Mouse (Mus musculus) gastrocnemius, postnatal 4 days (tissue): ENCODE results near the gene Dysf. TPM values are rescaled to one million over a fixed set of nuclear protein-coding genes. Genes with fewer than 3 reads are reported as not detected.

Experiments
- DNase-seq, 2 experiments: peaks; one replicate each; pipeline ENCODE4 v3.0.0; 2021 to 2022; ENCODE audit warnings: low spot score in 2 of 2, mixed read lengths in 2 of 2
- total RNA-seq, 2 experiments: library from RNA; stranded (reverse); gene quantifications; 2 replicates each; pipeline ENCODE4 v1.2.3; 2021

Gene Dysf
- total RNA-seq, 2 experiments from 2014 or later, result 113 to 130 TPM

- no peak for DNase-seq
These were observed 97.7 kb downstream of the Dysf start for GRCm38 (mm10) chr6:84106082-84106481.

DNA sequence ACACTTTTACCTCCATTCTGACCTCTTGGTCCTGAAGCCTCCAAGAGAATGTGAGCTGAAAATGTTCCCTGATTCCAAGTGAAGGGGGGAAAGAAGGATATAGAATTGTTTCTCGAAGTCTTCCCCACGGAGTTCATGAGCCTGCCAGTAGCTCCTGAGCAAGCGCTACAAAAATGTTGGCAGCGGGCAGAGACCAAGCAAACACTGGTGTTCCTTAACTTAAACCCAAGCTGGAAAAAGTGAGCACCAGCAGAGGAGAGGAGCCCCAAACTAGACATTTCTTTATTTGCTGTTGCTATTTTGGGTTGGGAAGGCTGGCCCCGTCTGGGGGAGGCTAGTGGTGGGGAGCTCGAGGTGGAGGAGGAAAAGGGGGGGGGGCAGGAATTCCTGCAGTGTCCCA is 102.0 kb downstream of the Dysf start:
- DNase-seq, result no peak

DNA sequence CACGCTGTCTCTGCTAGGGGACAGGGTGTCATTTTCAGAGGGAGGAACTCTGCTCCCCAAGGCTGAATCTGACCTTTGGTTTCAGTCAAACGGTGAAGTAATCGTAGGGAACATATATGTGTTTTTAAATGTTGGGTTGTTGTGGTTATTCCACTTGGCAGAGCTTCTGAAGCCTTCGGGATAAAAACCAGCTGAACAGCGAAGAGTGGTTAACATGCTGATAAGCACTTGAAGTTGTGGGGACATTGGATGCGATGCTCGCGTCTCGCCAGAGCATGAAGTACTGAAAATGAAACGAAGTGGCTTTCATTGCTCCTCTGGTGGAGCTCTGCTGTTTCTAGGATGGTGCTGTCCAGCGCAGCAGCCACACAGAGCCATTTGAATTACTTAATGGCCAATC is 102.7 kb downstream of the Dysf start:
- no peak for DNase-seq

- peak in 1 of 2 experiments; percentile 42 for DNase-seq
These were observed 111.5 kb downstream of the Dysf start for GRCm38 (mm10) chr6:84119731-84120530.

DNA sequence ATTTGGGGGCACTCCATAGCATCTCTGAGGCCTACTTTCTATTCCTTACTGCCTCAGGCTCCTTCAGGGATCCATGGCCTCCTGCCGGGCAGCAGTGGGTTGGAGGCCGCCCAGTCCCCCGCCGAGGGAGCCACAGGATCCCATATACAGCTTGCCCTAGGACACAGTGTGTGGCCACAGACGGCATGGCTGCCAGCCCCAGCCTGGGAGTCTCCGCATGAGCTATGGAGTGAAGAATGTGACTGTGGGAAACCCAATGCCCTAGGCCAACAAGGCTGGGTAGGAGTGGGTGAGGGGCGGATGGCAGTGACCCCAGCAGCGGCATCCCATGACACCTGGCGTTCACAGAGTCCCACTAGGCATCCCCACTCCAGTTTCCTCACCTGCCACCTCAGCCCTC is 116.2 kb downstream of the Dysf start:
- DNase-seq, result no peak

DNA sequence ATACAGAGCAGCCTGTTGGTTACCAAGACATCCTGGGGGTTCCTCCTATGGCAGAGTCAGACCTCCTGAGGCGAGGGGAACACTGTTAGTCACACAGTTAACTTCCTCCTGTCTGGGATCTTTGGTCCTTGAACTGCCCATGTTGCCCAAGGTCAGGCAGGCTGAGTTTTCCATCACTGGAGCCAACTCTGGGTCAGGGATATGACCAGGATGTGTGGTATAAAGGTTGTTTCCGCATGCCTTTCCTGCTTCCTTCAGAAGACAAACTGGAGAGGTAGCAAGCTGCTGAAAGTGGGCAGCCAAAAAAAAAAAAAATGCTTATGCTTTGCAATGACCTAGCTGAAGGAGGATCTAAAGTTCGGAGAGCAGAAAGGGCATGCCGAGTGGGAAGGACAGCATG is 116.7 kb downstream of the Dysf start:
- no peak for DNase-seq

GRCm38 (mm10) chr6:84128229-84128628 is 119.8 kb downstream of the Dysf start:
- no peak for DNase-seq

DNA sequence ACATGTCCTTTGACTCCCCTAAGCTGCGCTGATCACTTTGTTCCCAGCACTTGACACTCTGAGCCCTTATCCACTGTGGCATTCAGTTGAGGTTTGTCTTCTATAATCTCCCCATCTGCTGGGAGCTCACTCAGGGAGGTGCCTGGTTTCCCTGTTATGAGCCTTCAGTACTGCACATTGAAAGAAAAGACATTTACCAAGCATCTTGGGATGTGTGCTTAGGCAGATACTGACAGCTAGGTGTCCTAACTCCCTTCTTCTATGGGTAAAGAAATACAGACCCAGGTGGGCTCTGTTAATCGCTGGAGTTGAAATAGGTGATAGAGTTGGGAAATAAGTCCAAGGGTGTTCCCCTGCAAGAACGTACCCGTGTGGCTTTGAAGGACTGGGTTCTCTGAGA is 122.5 kb downstream of the Dysf start:
- DNase-seq, result no peak

GRCm38 (mm10) chr6:84131539-84131938 is 123.1 kb downstream of the Dysf start:
- DNase-seq, result no peak

DNA sequence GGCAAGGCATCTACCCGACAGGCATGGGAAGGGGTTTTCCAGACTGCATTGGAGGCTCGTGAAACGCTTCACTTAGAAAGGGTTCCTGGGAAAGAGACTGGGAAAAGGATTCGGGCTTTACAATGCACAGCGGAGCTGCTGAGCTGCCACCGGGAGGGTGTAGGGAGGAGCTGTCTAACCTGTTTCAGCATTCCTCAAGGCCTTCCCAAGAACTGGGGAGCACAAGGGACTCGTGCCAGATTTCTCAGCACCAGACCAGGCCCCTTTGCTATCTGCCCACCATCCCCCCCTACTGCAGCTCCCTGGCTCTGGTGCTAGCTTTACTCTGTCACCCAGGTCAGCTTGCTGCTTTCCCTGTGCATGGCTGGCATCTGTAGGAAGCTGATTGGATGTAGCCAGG is 124.7 kb downstream of the Dysf start:
- DNase-seq, result no peak

- DNase-seq, result no peak
These were observed 125.8 kb downstream of the Dysf start for GRCm38 (mm10) chr6:84133996-84134721.

DNA sequence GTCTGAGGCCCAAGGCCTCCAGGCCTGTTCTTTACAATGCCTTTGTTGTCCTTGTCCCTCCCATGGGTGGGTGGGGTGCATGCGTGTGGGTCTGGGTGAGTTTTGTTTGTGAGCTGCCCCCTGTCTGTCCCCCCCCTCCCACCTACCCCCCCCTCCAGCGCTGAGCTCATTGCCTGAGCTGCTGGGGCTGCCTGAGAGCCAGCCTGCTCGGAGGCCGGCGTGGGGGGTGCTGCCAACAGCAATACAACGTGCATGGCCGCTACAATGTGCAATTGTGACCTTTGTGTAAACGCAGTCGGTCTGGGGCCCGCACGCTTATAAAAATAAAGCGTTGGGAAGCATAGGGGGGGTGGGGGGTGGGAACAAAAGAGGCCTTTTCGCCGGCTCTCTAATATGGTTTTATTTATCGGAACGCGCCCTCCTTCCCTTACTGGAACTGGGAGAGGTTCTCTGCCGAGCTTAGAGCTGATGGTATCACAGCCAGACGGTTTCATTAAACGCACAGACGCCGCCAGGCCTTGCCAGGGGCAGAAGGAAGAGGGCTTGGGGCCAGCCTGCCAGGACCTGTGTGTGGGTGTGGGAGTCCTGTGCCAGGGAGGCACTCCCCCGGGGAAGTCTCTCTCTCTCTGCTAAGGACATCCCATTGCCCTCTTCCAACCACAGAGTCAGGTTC is 126.5 kb downstream of the Dysf start:
- no peak for DNase-seq

DNA sequence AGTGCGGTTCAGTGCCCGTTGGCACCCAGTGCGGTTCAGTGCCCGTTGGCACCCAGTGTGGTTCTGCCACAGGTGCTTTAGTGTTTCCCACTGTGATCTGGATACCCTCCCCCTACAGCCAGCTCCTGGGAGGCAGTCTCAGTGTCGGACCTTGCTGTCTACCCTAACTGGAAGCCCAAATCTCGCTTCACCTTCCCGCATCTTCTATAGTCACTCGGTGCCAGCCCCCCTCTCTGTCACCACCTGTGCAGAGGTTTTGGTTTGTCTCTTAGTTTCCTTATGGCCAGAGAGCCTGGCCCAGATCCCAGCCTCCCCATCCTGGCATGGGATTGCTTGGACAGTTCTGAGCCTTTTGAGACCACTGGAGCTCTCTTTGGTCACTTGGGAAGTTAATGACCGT is 127.3 kb downstream of the Dysf start:
- DNase-seq, result no peak

- no peak for DNase-seq
These were observed 128.0 kb downstream of the Dysf start for GRCm38 (mm10) chr6:84136345-84136744.

DNA sequence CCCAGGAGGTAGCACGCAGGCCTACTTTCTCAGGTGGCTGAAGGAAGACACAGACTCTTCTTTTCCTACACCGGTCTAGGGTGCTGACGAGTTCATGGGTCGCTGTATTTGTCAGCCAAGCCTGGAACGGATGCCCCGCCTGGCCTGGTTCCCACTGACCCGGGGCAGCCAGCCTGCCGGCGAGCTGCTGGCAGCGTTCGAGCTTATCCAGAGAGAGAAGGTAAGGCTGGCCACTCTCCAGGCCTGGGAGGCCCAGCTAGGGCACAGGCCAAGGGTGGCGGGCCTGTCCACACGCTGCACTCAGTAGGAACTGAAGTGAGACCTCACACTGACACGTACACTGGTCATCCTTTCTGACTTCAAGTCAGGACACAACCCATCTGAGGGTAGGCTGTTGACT is 131.5 kb downstream of the Dysf start:
- peak; percentile 51 to 57 for DNase-seq

GRCm38 (mm10) chr6:84142481-84142880 is 134.1 kb downstream of the Dysf start:
- peak in 1 of 2 experiments; percentile 37 for DNase-seq

DNA sequence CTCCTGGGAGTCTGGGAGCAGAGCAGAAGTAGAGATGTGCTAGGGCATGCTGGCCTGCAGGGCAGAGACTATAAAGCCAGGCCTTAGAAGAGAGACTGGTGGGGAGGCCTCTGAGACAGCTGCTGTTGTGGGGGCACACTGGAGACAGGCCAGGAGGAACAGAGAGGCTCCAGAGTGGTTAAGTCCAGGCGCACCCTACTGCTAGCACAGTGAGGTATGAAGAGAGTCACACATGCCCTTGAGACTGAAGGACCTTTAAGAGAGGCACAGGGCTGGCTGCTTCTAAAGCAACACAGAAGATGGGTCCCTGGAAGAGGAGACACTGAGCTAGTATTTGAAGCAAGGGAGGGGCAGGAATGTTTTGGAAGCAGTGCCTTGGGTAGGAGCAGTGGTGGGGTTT is 134.9 kb downstream of the Dysf start:
- DNase-seq, result no peak

DNA sequence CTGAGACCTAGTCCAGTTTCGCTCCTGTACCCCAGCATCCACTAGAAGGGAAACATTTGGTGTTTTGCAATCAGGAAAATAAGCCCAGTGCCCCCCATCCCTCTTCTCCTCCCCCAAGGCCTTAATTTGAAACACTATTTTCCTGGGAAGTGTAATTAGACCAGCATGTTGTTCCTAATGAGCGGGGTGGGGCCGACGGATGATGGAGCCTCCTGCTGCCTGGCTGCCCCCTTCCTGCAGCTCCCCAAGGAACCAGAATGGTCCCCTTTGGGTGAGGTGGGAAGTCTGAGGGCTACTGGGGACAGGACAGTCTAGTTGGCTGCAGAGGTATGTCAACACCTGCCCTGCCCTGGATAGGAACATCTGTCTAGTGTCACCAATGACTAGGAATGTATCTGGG is 136.0 kb downstream of the Dysf start:
- DNase-seq, result no peak

DNA sequence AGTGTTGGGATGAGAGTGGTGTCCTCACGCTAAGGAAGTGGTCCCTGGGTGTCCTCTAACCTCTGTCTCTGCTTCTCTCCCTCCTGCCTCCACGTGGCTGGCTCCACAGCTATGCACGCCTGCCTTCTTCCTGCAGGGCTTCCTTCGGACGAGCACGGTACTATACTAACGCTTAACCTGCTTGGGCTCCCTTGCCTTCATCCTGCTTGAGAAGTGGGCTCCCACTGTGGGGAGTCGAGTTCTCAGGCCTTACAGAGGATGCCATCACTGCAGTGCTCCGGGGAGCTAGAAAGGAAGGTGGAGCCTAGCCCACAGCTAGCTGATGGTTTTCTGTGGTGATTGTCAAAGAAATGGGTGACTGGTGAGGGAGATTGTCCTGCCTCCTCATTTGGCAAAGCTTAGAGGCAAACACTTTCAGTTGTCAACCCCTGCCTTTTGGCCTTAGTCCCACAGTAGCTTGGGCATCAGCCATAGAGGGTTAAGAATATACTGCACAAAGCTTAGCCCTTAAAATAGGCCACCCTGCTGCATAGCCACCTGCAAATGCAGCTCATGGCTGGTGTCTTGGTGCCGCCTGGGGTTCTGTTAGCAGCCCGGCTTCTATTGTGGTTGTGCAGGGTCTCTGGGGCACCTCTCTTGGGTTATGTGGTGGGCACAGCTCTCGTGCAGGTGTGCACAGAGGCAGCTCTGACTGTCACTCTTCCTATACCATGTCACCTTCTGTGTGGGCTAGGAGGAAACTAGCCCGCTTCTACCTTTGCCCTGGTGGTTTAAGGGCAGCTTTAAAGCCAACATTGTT is 139.0 kb downstream of the Dysf start:
- no peak for DNase-seq

- no peak for DNase-seq
These were observed 140.1 kb downstream of the Dysf start for GRCm38 (mm10) chr6:84148470-84148869.

GRCm38 (mm10) chr6:84154508-84154907 is 146.1 kb downstream of the Dysf start:
- DNase-seq, result no peak
